In the genomic region with DNA sequence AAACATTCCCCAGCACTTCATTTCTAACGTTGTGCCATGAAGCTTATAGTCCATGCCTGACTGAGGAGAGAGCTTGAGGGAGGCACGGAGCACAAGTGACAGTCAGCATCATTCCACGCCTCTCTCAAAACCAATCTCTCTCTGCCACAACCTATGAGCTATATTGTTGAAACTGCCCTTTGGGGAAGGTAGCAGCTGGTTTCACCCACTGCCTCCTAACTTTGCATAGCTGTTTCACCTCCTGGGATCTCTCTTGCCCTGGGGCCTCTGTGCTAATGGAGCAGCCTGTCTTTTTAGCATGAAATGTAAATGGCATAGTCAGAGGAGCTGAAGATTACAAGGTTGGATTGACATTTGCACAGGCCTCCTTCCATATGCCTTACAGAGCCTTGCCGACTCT, we compare ENCODE assay signal across 31 mouse cellular contexts. TPM values are rescaled to one million over a fixed set of nuclear protein-coding genes. Genes with fewer than 3 reads are reported as not detected.
A peak's percentile ranks its signal among the peaks of the same experiment; 100 is the strongest.
DNase-seq lines count a peak whose midpoint lies in the region; ATAC-seq and TF ChIP-seq lines count a peak whose summit lies in the region.
"Had no signal": no experiment of that assay in that cellular context is flagged by ENCODE, and none has a peak within 500 bp of the region (broad histone marks: within the 10 kb centered on the region; RNA-seq: fewer than 3 reads in every experiment).

No protein-coding gene starts in this region.

- in situ Hi-C loops in CH12.LX (cut with MboI; ENCODE audit: low pct_ligation_motif_present, low pct_unique_long_range_greater_than_20kb, low sequenced_read_pairs), result loop anchor here (5.0 to 25.0 kb wide), 3 partner anchors 55 to 590 kb away; a partner anchor contains a TSS

- no peak overlapping the region for H3K4me3 ChIP-seq in hindbrain, embryonic 11.5 days (ENCODE audit: low read depth, low read length)
- H3K4me3 ChIP-seq in hindbrain, embryonic 16.5 days (ENCODE audit: low read length), result no peak overlapping the region
- H3K4me3 ChIP-seq in midbrain, embryonic 14.5 days (replicated peaks; ENCODE audit: low read depth, low read length), result no peak overlapping the region
- H3K4me3 ChIP-seq in midbrain, embryonic 11.5 days (ENCODE audit: low read depth, low read length), result no peak overlapping the region
- H3K4me3 ChIP-seq in CH12.LX (replicated peaks in 1 of 3; ENCODE audit: low read depth in 2 of 3, low read length in 2 of 3, poor library complexity in 1 of 3), result no peak overlapping the region
- H3K4me3 ChIP-seq in brown adipose tissue, adult 24 weeks (ENCODE audit: insufficient read depth, low read depth, low read length), result no peak overlapping the region
- no peak overlapping the region for H3K4me3 ChIP-seq in lung, adult 2 months (replicated peaks; ENCODE audit: extremely low read depth, low read depth, low read length)
- H3K4me3 ChIP-seq: forebrain, embryonic 13.5 days; hindbrain, embryonic 15.5 days; intestine, embryonic 15.5 days; layer of hippocampus, adult 2 months; left cerebral cortex, adult 2 months; limb, embryonic 13.5 days; stomach, embryonic 15.5 days had no signal

- H3K4me1 ChIP-seq in hindbrain, embryonic 11.5 days (replicated peaks; ENCODE audit: control insufficient read depth, insufficient read depth, low read length), result no peaks in the 10 kb centered on the region
- H3K4me1 ChIP-seq in hindbrain, embryonic 16.5 days (ENCODE audit: control insufficient read depth, insufficient read depth, low read depth, low read length), result no peaks in the 10 kb centered on the region
- H3K4me1 ChIP-seq in midbrain, embryonic 14.5 days (ENCODE audit: control insufficient read depth, insufficient read depth, low read length), result no peaks in the 10 kb centered on the region
- no peaks in the 10 kb centered on the region for H3K4me1 ChIP-seq in midbrain, embryonic 11.5 days (ENCODE audit: control insufficient read depth, insufficient read depth, low read length)
- H3K4me1 ChIP-seq in CH12.LX (ENCODE audit: control insufficient read depth in 1 of 2, insufficient read depth in 2 of 2), result peaks cover 0 to 11% of the 10 kb centered on the region in 2 experiments; a peak in 2 of 4 replicates
- H3K4me1 ChIP-seq in brown adipose tissue, adult 24 weeks (ENCODE audit: control insufficient read depth, insufficient read depth, insufficient read length, low read length), result peaks cover 15% of the 10 kb centered on the region
- H3K4me1 ChIP-seq in lung, adult 2 months (ENCODE audit: control insufficient read depth, insufficient read depth, low read length), result no peaks in the 10 kb centered on the region
- H3K4me1 ChIP-seq: forebrain, embryonic 13.5 days; hindbrain, embryonic 15.5 days; intestine, embryonic 15.5 days; limb, embryonic 13.5 days; stomach, embryonic 15.5 days had no signal

- dilution Hi-C loops in CH12.LX (cut with MboI; ENCODE audit: extremely low pct_ligation_motif_present, extremely low pct_unique_long_range_greater_than_20kb, low sequenced_read_pairs), result no loop called here

- peak; percentile 12 for DNase-seq in hindbrain, embryonic 11.5 days (ENCODE audit: low spot score)
- DNase-seq in midbrain, embryonic 14.5 days, result peak; percentile 29
- DNase-seq in midbrain, embryonic 11.5 days (ENCODE audit: low spot score, missing footprints), result no peak
- peak; percentile 10 for DNase-seq in CH12.LX (ENCODE audit: extremely low read depth)
- DNase-seq in cerebellum, postnatal 10 days, result no peak
- no peak for DNase-seq in lung, adult 2 months
- DNase-seq: cerebellum, adult 11-12 months; cerebellum, adult 9-11 months; gastrocnemius, postnatal 14 days; heart, postnatal 14 days; kidney, adult 2 months; kidney, postnatal 36 days; lung, postnatal 36 days; right cerebral cortex, postnatal 25 days; thymus, adult 18-20 months; thymus, postnatal 25 days had no signal

- no peak for TF ChIP-seq CTCF in CH12.LX (conservative IDR thresholded peaks at IDR 0.05 in 1 of 2, IDR thresholded peaks at IDR 0.05 in 1 of 2; ENCODE audit: low read depth in 2 of 2, low read length in 2 of 2)
- TF ChIP-seq CTCF in lung, adult 2 months (IDR thresholded peaks at IDR 0.05; ENCODE audit: insufficient read depth, low read length), result no peak

- 67% methylated on average over 4 of the region's 4 CpGs for WGBS in hindbrain, embryonic 11.5 days
- 59% methylated on average over 3 of the region's 4 CpGs for WGBS in hindbrain, embryonic 16.5 days
- 45% methylated on average over 4 of the region's 4 CpGs for WGBS in midbrain, embryonic 14.5 days
- WGBS in midbrain, embryonic 11.5 days, result 69% methylated on average over 4 of the region's 4 CpGs
- WGBS in lung, adult 2 months, result 70% methylated on average over 3 of the region's 4 CpGs

- no peaks in the 10 kb centered on the region for H3K27me3 ChIP-seq in hindbrain, embryonic 11.5 days (ENCODE audit: control insufficient read depth, insufficient read depth, low read length)
- H3K27me3 ChIP-seq in hindbrain, embryonic 16.5 days (replicated peaks; ENCODE audit: control insufficient read depth, insufficient read depth, low read length), result no peaks in the 10 kb centered on the region
- H3K27me3 ChIP-seq in midbrain, embryonic 14.5 days (ENCODE audit: control insufficient read depth, insufficient read depth, low read length), result no peaks in the 10 kb centered on the region
- no peaks in the 10 kb centered on the region for H3K27me3 ChIP-seq in midbrain, embryonic 11.5 days (ENCODE audit: control insufficient read depth, insufficient read depth, low read length)
- peaks cover 6% of the 10 kb centered on the region for H3K27me3 ChIP-seq in CH12.LX (replicated peaks)
- H3K27me3 ChIP-seq: forebrain, embryonic 13.5 days; hindbrain, embryonic 15.5 days; intestine, embryonic 15.5 days; limb, embryonic 13.5 days; stomach, embryonic 15.5 days had no signal

- peak; percentile 23; the same call in 1 of the 2 replicates for ATAC-seq in hindbrain, embryonic 11.5 days (ENCODE audit: low FRiP score)
- ATAC-seq in hindbrain, embryonic 16.5 days, result no peak
- ATAC-seq in midbrain, embryonic 14.5 days (ENCODE audit: low FRiP score, low TSS enrichment), result peak; percentile 53; the same call in 1 of the 2 replicates
- no peak for ATAC-seq in midbrain, embryonic 11.5 days (ENCODE audit: low FRiP score)
- ATAC-seq: forebrain, embryonic 13.5 days; intestine, embryonic 15.5 days had no signal

- no peaks in the 10 kb centered on the region for H3K79me2 ChIP-seq in CH12.LX (replicated peaks; ENCODE audit: control insufficient read depth, extremely low read depth, insufficient read depth, poor library complexity, severe bottlenecking)

- no peak overlapping the region for H3K27ac ChIP-seq in hindbrain, embryonic 11.5 days (ENCODE audit: low read depth, low read length)
- H3K27ac ChIP-seq in hindbrain, embryonic 16.5 days (ENCODE audit: low read depth, low read length), result no peak overlapping the region
- no peak overlapping the region for H3K27ac ChIP-seq in midbrain, embryonic 14.5 days (replicated peaks; ENCODE audit: low read depth, low read length)
- H3K27ac ChIP-seq in midbrain, embryonic 11.5 days (ENCODE audit: low read depth, low read length), result no peak overlapping the region
- no peak overlapping the region for H3K27ac ChIP-seq in CH12.LX (ENCODE audit: insufficient read depth, low read depth)
- peak overlapping the region; percentile 52 for H3K27ac ChIP-seq in brown adipose tissue, adult 24 weeks (replicated peaks; ENCODE audit: low read depth, low read length)
- H3K27ac ChIP-seq: forebrain, embryonic 13.5 days; hindbrain, embryonic 15.5 days; intestine, embryonic 15.5 days; layer of hippocampus, adult 2 months; left cerebral cortex, adult 2 months; limb, embryonic 13.5 days; stomach, embryonic 15.5 days had no signal

- H3K36me3 ChIP-seq in hindbrain, embryonic 11.5 days (ENCODE audit: control insufficient read depth, insufficient read depth, low read length), result no peaks in the 10 kb centered on the region
- no peaks in the 10 kb centered on the region for H3K36me3 ChIP-seq in hindbrain, embryonic 16.5 days (ENCODE audit: control insufficient read depth, insufficient read depth, low read length)
- no peaks in the 10 kb centered on the region for H3K36me3 ChIP-seq in midbrain, embryonic 14.5 days (ENCODE audit: control insufficient read depth, insufficient read depth, low read length)
- H3K36me3 ChIP-seq in midbrain, embryonic 11.5 days (ENCODE audit: control insufficient read depth, insufficient read depth, low read length), result no peaks in the 10 kb centered on the region
- no peaks in the 10 kb centered on the region for H3K36me3 ChIP-seq in CH12.LX (replicated peaks in 1 of 2; ENCODE audit: control insufficient read depth in 1 of 2, insufficient read depth in 1 of 2, low read length in 1 of 2)
- H3K36me3 ChIP-seq: hindbrain, embryonic 15.5 days; limb, embryonic 13.5 days; stomach, embryonic 15.5 days had no signal

- no peaks in the 10 kb centered on the region for H3K9me3 ChIP-seq in hindbrain, embryonic 11.5 days (ENCODE audit: control insufficient read depth, low read length)
- peaks cover 2% of the 10 kb centered on the region; the same call in 1 of the 2 replicates for H3K9me3 ChIP-seq in hindbrain, embryonic 16.5 days (ENCODE audit: control insufficient read depth, low read length)
- H3K9me3 ChIP-seq in midbrain, embryonic 14.5 days (ENCODE audit: control insufficient read depth, low read length), result no peaks in the 10 kb centered on the region
- no peaks in the 10 kb centered on the region for H3K9me3 ChIP-seq in midbrain, embryonic 11.5 days (ENCODE audit: control insufficient read depth, low read length)
- no peaks in the 10 kb centered on the region for H3K9me3 ChIP-seq in CH12.LX (replicated peaks; ENCODE audit: low read length)
- H3K9me3 ChIP-seq: forebrain, embryonic 13.5 days; hindbrain, embryonic 15.5 days; intestine, embryonic 15.5 days; limb, embryonic 13.5 days; stomach, embryonic 15.5 days had no signal

- no peak overlapping the region for H3K9ac ChIP-seq in hindbrain, embryonic 11.5 days (ENCODE audit: low read depth, low read length)
- H3K9ac ChIP-seq in hindbrain, embryonic 16.5 days (ENCODE audit: low read depth, low read length), result no peak overlapping the region
- no peak overlapping the region for H3K9ac ChIP-seq in midbrain, embryonic 14.5 days (replicated peaks; ENCODE audit: low read length)
- no peak overlapping the region for H3K9ac ChIP-seq in midbrain, embryonic 11.5 days (ENCODE audit: low read length)
- no peak overlapping the region for H3K9ac ChIP-seq in CH12.LX (ENCODE audit: insufficient read depth, low read depth)
- H3K9ac ChIP-seq: forebrain, embryonic 13.5 days; hindbrain, embryonic 15.5 days; intestine, embryonic 15.5 days; limb, embryonic 13.5 days; stomach, embryonic 15.5 days had no signal

- no peak overlapping the region for H3K4me2 ChIP-seq in hindbrain, embryonic 11.5 days (replicated peaks; ENCODE audit: low read depth, low read length)
- H3K4me2 ChIP-seq in hindbrain, embryonic 16.5 days (ENCODE audit: low read length), result no peak overlapping the region
- H3K4me2 ChIP-seq in midbrain, embryonic 14.5 days (ENCODE audit: low read length), result no peak overlapping the region
- H3K4me2 ChIP-seq in midbrain, embryonic 11.5 days, result no peak overlapping the region
- no peak overlapping the region for H3K4me2 ChIP-seq in CH12.LX (ENCODE audit: insufficient read depth, low read depth, poor library complexity, severe bottlenecking)
- H3K4me2 ChIP-seq: forebrain, embryonic 13.5 days; hindbrain, embryonic 15.5 days; intestine, embryonic 15.5 days; limb, embryonic 13.5 days; liver, embryonic 11.5 days; stomach, embryonic 15.5 days had no signal

- no peak for TF ChIP-seq RAD21 in CH12.LX (IDR thresholded peaks at IDR 0.05; ENCODE audit: low read depth, low read length)

- TF ChIP-seq POLR2A in CH12.LX (IDR thresholded peaks at IDR 0.05; ENCODE audit: low read depth, low read length), result no peak
- no peak for TF ChIP-seq POLR2A in lung, adult 2 months (IDR thresholded peaks at IDR 0.05; ENCODE audit: borderline replicate concordance, extremely low read depth, low read depth, low read length)

- TF ChIP-seq EP300 in CH12.LX (IDR thresholded peaks at IDR 0.05; ENCODE audit: low read length), result no peak

RNA-seq across cellular contexts. Expression of a gene that starts 21.4 kb away (rescaled TPM):
- polyA plus RNA-seq in hindbrain, embryonic 11.5 days (2014; fragmentation: Nextera tagmentation; extraction: Ambion mirVana), result 0.35 TPM in 1 of 2 replicates, not detected in the other
- polyA plus RNA-seq in hindbrain, embryonic 16.5 days (2015; fragmentation: Nextera tagmentation; extraction: Ambion mirVana), result 0.71 and 0.79 TPM in 2 replicates
- polyA plus RNA-seq in midbrain, embryonic 14.5 days (2014; fragmentation: Nextera tagmentation; extraction: Ambion mirVana), result 0.09 and 0.14 TPM in 2 replicates
- polyA plus RNA-seq in midbrain, embryonic 11.5 days (2014; fragmentation: Nextera tagmentation; extraction: Ambion mirVana), result 0.14 and 0.18 TPM in 2 replicates
- total RNA-seq in CH12.LX (2012; rRNA removed) (not detected in 2 replicates), CH12.LX (2014; rRNA removed) (not detected in 2 replicates)
- 0.08 TPM in 1 of 2 replicates, not detected in the other for polyA plus RNA-seq in CH12.LX (2012; ENCODE audit: insufficient read length, low read depth)
- polyA plus RNA-seq in brown adipose tissue, adult 24 weeks (2012; ENCODE audit: insufficient read depth, insufficient read length, missing spikeins), result 1.1 and 1.4 TPM in 2 replicates
- 30.2 and 38.2 TPM in 2 replicates for polyA plus RNA-seq in lung, adult 2 months (2012; rRNA removed)
- total RNA-seq: gastrocnemius, postnatal 14 days; monocyte, adult 5-6 weeks had no signal

RNA-seq across cellular contexts. Expression of a gene that starts 43.6 kb away (rescaled TPM):
- 1.6 and 6.0 TPM in 2 replicates for polyA plus RNA-seq in hindbrain, embryonic 11.5 days (2014; fragmentation: Nextera tagmentation; extraction: Ambion mirVana)
- polyA plus RNA-seq in hindbrain, embryonic 16.5 days (2015; fragmentation: Nextera tagmentation; extraction: Ambion mirVana), result 0.04 and 0.41 TPM in 2 replicates
- 0.22 TPM in 1 of 2 replicates, not detected in the other for polyA plus RNA-seq in midbrain, embryonic 14.5 days (2014; fragmentation: Nextera tagmentation; extraction: Ambion mirVana)
- 1.1 and 1.4 TPM in 2 replicates for polyA plus RNA-seq in midbrain, embryonic 11.5 days (2014; fragmentation: Nextera tagmentation; extraction: Ambion mirVana)
- not detected in 2 replicates for total RNA-seq in CH12.LX (2012; rRNA removed)
- total RNA-seq in CH12.LX (2014; rRNA removed), result not detected in 2 replicates
- not detected in 2 replicates for polyA plus RNA-seq in CH12.LX (2012; ENCODE audit: insufficient read length, low read depth)
- polyA plus RNA-seq in brown adipose tissue, adult 24 weeks (2012; ENCODE audit: insufficient read depth, insufficient read length, missing spikeins), result not detected in 2 replicates
- polyA plus RNA-seq in lung, adult 2 months (2012; rRNA removed), result 1.6 TPM in 2 replicates
- total RNA-seq: adrenal gland, adult 18-20 months; gastrocnemius, postnatal 14 days; granulocyte monocyte progenitor cell, adult 5-6 weeks; megakaryocyte, adult 5-6 weeks; monocyte, adult 5-6 weeks had no signal
- polyA plus RNA-seq: forebrain, embryonic 13.5 days; heart, embryonic 14.5 days had no signal

RNA-seq across cellular contexts. Expression of a gene that starts 55.6 kb away (rescaled TPM):
- 11.5 and 21.7 TPM in 2 replicates for polyA plus RNA-seq in hindbrain, embryonic 11.5 days (2014; fragmentation: Nextera tagmentation; extraction: Ambion mirVana)
- 5.6 and 6.7 TPM in 2 replicates for polyA plus RNA-seq in hindbrain, embryonic 16.5 days (2015; fragmentation: Nextera tagmentation; extraction: Ambion mirVana)
- polyA plus RNA-seq in midbrain, embryonic 14.5 days (2014; fragmentation: Nextera tagmentation; extraction: Ambion mirVana), result 11.1 and 12.0 TPM in 2 replicates
- polyA plus RNA-seq in midbrain, embryonic 11.5 days (2014; fragmentation: Nextera tagmentation; extraction: Ambion mirVana), result 24.7 and 25.5 TPM in 2 replicates
- total RNA-seq in CH12.LX (2012; rRNA removed), result 29.7 and 31.8 TPM in 2 replicates
- 105 and 109 TPM in 2 replicates for total RNA-seq in CH12.LX (2014; rRNA removed)
- polyA plus RNA-seq in CH12.LX (2012; ENCODE audit: insufficient read length, low read depth), result 34.5 and 44.9 TPM in 2 replicates
- 277 and 328 TPM in 2 replicates for polyA plus RNA-seq in brown adipose tissue, adult 24 weeks (2012; ENCODE audit: insufficient read depth, insufficient read length, missing spikeins)
- 17.8 and 23.5 TPM in 2 replicates for polyA plus RNA-seq in lung, adult 2 months (2012; rRNA removed)

Comparison
In these comparisons a context has a peak if more than half of its experiments do, and no peak if none do; other contexts are left out.
1. ATAC-seq: peak in hindbrain, embryonic 11.5 days (single experiment) and midbrain, embryonic 14.5 days (single experiment); none in hindbrain, embryonic 16.5 days (single experiment) and midbrain, embryonic 11.5 days (single experiment).
2. DNase-seq: peak in hindbrain, embryonic 11.5 days (single experiment), midbrain, embryonic 14.5 days (single experiment) and CH12.LX (single experiment); none in midbrain, embryonic 11.5 days (single experiment), cerebellum, postnatal 10 days (0 of 2) and lung, adult 2 months (single experiment).
3. RNA of a gene that starts 21.4 kb away (polyA plus RNA-seq): 30.2 to 38.2 TPM in lung, adult 2 months; 1.1 to 1.4 TPM in brown adipose tissue, adult 24 weeks, 0.71 to 0.79 TPM in hindbrain, embryonic 16.5 days, 0.09 to 0.14 TPM in midbrain, embryonic 14.5 days, 0.14 to 0.18 TPM in midbrain, embryonic 11.5 days, 0.08 TPM in CH12.LX and 0.35 TPM in hindbrain, embryonic 11.5 days; every median in the first group is over 10 times any median in the second.